Mouse (Mus musculus) liver, embryonic 12.5 days (tissue): ENCODE results near the gene Ptprt. TPM values are rescaled to one million over a fixed set of nuclear protein-coding genes. Genes with fewer than 3 reads are reported as not detected.
A peak's percentile ranks its signal among the peaks of the same experiment; 100 is the strongest.

ENCODE experiments used
- ATAC-seq: fragments of 200-750 bp; cut with Nextera tagmentation; 2 replicates; pipeline ENCODE4 v1.8.0; 2017; ENCODE audit warnings: moderate number of reproducible peaks, mild to moderate bottlenecking, moderate library complexity
- H3K27ac ChIP-seq: fragments of 300-500 bp; sonication (generic); 2 replicates; pipeline ENCODE4 v1.5.1; 2016; ENCODE audit warnings: mild to moderate bottlenecking
- H3K27me3 ChIP-seq: fragments of 300-500 bp; sonication (generic); replicated peaks from 2 replicates; pipeline ENCODE4 v1.6.1; 2016; ENCODE audit warnings: mild to moderate bottlenecking, moderate library complexity
- H3K36me3 ChIP-seq: fragments of 300-500 bp; sonication (generic); 2 replicates; pipeline ENCODE4 v1.6.1; 2016; ENCODE audit warnings: mild to moderate bottlenecking, moderate library complexity
- H3K4me1 ChIP-seq: fragments of 300-500 bp; sonication (generic); 2 replicates; pipeline ENCODE4 v1.6.1; 2016
- H3K4me2 ChIP-seq: fragments of 300-500 bp; sonication (generic); 2 replicates; pipeline ENCODE4 v1.6.1; 2016; ENCODE audit warnings: mild to moderate bottlenecking, moderate library complexity
- H3K4me3 ChIP-seq: fragments of 300-500 bp; sonication (generic); 2 replicates; pipeline ENCODE4 v1.5.1; 2016; ENCODE audit warnings: mild to moderate bottlenecking, moderate library complexity
- H3K9ac ChIP-seq: fragments of 300-500 bp; sonication (generic); 2 replicates; pipeline ENCODE4 v1.6.1; 2016; ENCODE audit warnings: mild to moderate bottlenecking, moderate library complexity
- H3K9me3 ChIP-seq: fragments of 300-500 bp; sonication (generic); replicated peaks from 2 replicates; pipeline ENCODE4 v1.6.1; 2016; ENCODE audit warnings: mild to moderate bottlenecking, moderate library complexity
- WGBS: fragments of 180-500 bp; shearing (Covaris S2); methylation state at CpG from one replicate; pipeline ENCODE4 v1.1.7; 2016; ENCODE audit not compliant: insufficient replicate concordance; 5-methylcytosine and 5-hydroxymethylcytosine counted together
- polyA plus RNA-seq: library from polyadenylated mRNA; unstranded; fragments of >200 nt; fragmentation: Nextera tagmentation; extraction: Ambion mirVana; gene quantifications from 2 replicates; pipeline ENCODE4 v1.2.1, GENCODE M21; 2016

Gene Ptprt
- polyA plus RNA-seq, 1 experiment from 2014 or later: 0.02 TPM

DNA sequence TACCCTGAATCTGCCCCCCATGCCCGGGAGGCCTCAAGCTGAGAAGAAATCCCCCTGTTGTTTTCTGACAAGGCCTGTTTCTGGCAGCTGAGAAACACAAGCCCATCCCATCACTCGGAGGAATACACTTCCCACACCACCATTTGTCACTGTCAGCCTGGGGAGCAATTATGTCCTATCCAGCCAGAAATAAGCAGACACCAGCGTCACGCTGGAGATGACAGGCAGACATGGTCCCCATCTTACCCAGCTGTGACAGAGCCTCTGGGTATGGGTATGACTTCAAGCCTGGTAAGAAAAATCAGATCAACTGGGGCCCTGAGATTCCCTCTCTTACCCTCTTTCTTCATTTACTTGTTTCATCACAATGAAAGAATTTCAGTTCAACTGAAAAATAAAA lies 625.3 kb downstream of the Ptprt start:
- no peaks in the 10 kb centered on the region for H3K4me1 ChIP-seq
- no peak overlapping the region for H3K4me2 ChIP-seq
- WGBS: 52% methylated on average over 4 of the region's 4 CpGs
- ATAC-seq: no peak
- no peak overlapping the region for H3K9ac ChIP-seq
- no peaks in the 10 kb centered on the region for H3K27me3 ChIP-seq
- H3K27ac ChIP-seq: no peak overlapping the region
- H3K36me3 ChIP-seq: no peaks in the 10 kb centered on the region
- H3K4me3 ChIP-seq: no peak overlapping the region
- no peaks in the 10 kb centered on the region for H3K9me3 ChIP-seq

- Histone ChIP-seq H3K27me3 (no peaks in the 10 kb centered on the region), H3K4me1 (no peaks in the 10 kb centered on the region), H3K4me2 (no peak overlapping the region), H3K9me3 (no peaks in the 10 kb centered on the region), H3K36me3 (no peaks in the 10 kb centered on the region), H3K4me3 (no peak overlapping the region), H3K27ac (no peak overlapping the region), H3K9ac (no peak overlapping the region)
- 59% methylated on average over 4 of the region's 4 CpGs for WGBS
- no peak for ATAC-seq
Observed at GRCm38 (mm10) chr2:162031636-162032035, 629.3 kb downstream of the Ptprt start.

GRCm38 (mm10) chr2:162001016-162001415 lies 659.9 kb downstream of the Ptprt start:
- Histone ChIP-seq H3K4me2 (no peak overlapping the region), H3K27me3 (no peaks in the 10 kb centered on the region), H3K4me3 (no peak overlapping the region), H3K9me3 (0 out of 2 replicates have a peak, but pooled peaks cover 4% of the 10 kb centered on the region), H3K4me1 (no peaks in the 10 kb centered on the region), H3K9ac (no peak overlapping the region), H3K36me3 (no peaks in the 10 kb centered on the region), H3K27ac (no peak overlapping the region)
- no peak for ATAC-seq
- WGBS: 52% methylated on average over 7 of the region's 7 CpGs

DNA sequence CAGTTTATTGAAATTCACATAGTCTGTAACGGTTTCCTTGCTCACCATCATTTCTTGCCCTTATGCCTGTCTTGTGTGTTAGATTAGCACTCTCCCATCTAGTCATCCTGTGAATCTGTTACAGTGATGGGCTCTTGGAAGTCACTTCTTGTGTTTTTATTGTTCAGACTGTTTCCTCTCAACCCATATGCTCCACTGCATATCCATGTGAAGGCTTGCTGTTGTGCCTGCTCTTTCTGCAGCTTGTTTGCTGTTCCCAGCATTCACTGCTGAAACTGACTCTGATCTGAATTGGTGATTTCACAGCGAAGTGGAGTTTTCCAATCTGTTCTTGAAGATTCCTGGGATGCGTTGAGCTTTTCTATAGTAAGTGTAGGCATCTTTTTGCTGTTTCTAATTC lies 678.6 kb downstream of the Ptprt start:
- ATAC-seq: no peak
- Histone ChIP-seq H3K9me3 (no peaks in the 10 kb centered on the region), H3K27me3 (no peaks in the 10 kb centered on the region), H3K4me2 (no peak overlapping the region), H3K27ac (no peak overlapping the region), H3K4me1 (no peaks in the 10 kb centered on the region), H3K4me3 (no peak overlapping the region), H3K9ac (no peak overlapping the region), H3K36me3 (no peaks in the 10 kb centered on the region)
- 67% methylated on average over 3 of the region's 3 CpGs for WGBS

GRCm38 (mm10) chr2:161961179-161962163 lies 699.5 kb downstream of the Ptprt start:
- Histone ChIP-seq H3K4me1 (no peaks in the 10 kb centered on the region), H3K9me3 (no peaks in the 10 kb centered on the region), H3K27ac (no peak overlapping the region), H3K27me3 (no peaks in the 10 kb centered on the region), H3K4me3 (no peak overlapping the region), H3K4me2 (no peak overlapping the region), H3K36me3 (no peaks in the 10 kb centered on the region), H3K9ac (no peak overlapping the region)
- ATAC-seq: no peak
- 67% methylated on average over 7 of the region's 7 CpGs for WGBS

- no peaks in the 10 kb centered on the region for H3K27me3 ChIP-seq
- 81% methylated on average over 6 of the region's 6 CpGs for WGBS
- ATAC-seq: no peak
- H3K4me2 ChIP-seq: no peak overlapping the region
- H3K27ac ChIP-seq: no peak overlapping the region
- H3K4me1 ChIP-seq: no peaks in the 10 kb centered on the region
- peaks cover 10% of the 10 kb centered on the region; the same call in 1 of the 2 replicates for H3K9me3 ChIP-seq
- no peak overlapping the region for H3K4me3 ChIP-seq
- no peak overlapping the region for H3K9ac ChIP-seq
- no peaks in the 10 kb centered on the region for H3K36me3 ChIP-seq
Observed at GRCm38 (mm10) chr2:161945424-161945823, 715.5 kb downstream of the Ptprt start.

GRCm38 (mm10) chr2:161944689-161945088 lies 716.3 kb downstream of the Ptprt start:
- 52% methylated on average over 4 of the region's 4 CpGs for WGBS
- Histone ChIP-seq H3K4me2 (no peak overlapping the region), H3K27me3 (no peaks in the 10 kb centered on the region), H3K27ac (no peak overlapping the region), H3K9me3 (peaks cover 10% of the 10 kb centered on the region; the same call in 1 of the 2 replicates), H3K4me3 (no peak overlapping the region), H3K4me1 (no peaks in the 10 kb centered on the region), H3K9ac (no peak overlapping the region), H3K36me3 (no peaks in the 10 kb centered on the region)
- ATAC-seq: peak; percentile 58; the same call in 1 of the 2 replicates

DNA sequence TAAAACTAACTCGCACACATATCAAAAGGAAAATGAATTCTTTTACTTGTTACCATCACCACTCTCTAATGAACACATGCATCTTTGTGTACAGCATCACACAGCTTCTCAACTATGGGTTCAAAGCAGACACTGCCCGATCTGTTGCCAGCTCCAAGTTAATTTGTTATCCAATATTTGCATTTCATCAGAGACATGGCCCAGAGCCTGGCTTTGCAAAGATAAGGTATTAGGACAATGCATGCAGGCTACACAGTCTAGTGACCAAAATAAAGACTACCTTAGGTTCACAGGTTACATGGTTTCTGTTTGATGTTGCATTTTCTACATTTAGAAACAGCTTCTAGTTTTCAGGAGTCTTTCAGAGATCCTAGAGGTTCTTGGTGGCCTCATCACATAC lies 719.0 kb downstream of the Ptprt start:
- 57% methylated on average over 2 of the region's 2 CpGs for WGBS
- Histone ChIP-seq H3K27ac (no peak overlapping the region), H3K36me3 (no peaks in the 10 kb centered on the region), H3K4me1 (no peaks in the 10 kb centered on the region), H3K27me3 (no peaks in the 10 kb centered on the region), H3K9me3 (peaks cover 10% of the 10 kb centered on the region; the same call in 1 of the 2 replicates), H3K4me3 (no peak overlapping the region), H3K4me2 (no peak overlapping the region), H3K9ac (no peak overlapping the region)
- peak; percentile 49 for ATAC-seq

GRCm38 (mm10) chr2:161907214-161907613 lies 753.7 kb downstream of the Ptprt start:
- no peaks in the 10 kb centered on the region for H3K27me3 ChIP-seq
- H3K36me3 ChIP-seq: no peaks in the 10 kb centered on the region
- no peak overlapping the region for H3K27ac ChIP-seq
- no peak overlapping the region for H3K4me3 ChIP-seq
- 77% methylated on average over 7 of the region's 7 CpGs for WGBS
- no peak overlapping the region for H3K9ac ChIP-seq
- H3K9me3 ChIP-seq: no peaks in the 10 kb centered on the region
- no peak overlapping the region for H3K4me2 ChIP-seq
- ATAC-seq: no peak
- H3K4me1 ChIP-seq: no peaks in the 10 kb centered on the region

- H3K4me3 ChIP-seq: no peak overlapping the region
- H3K36me3 ChIP-seq: no peaks in the 10 kb centered on the region
- ATAC-seq: no peak
- H3K4me2 ChIP-seq: no peak overlapping the region
- no peaks in the 10 kb centered on the region for H3K4me1 ChIP-seq
- no peak overlapping the region for H3K27ac ChIP-seq
- no peaks in the 10 kb centered on the region for H3K9me3 ChIP-seq
- H3K27me3 ChIP-seq: no peaks in the 10 kb centered on the region
- WGBS: 67% methylated on average over 3 of the region's 3 CpGs
- no peak overlapping the region for H3K9ac ChIP-seq
Observed at GRCm38 (mm10) chr2:161902196-161902595, 758.8 kb downstream of the Ptprt start.

GRCm38 (mm10) chr2:161884446-161884845 lies 776.5 kb downstream of the Ptprt start:
- Histone ChIP-seq H3K9me3 (no peaks in the 10 kb centered on the region), H3K27me3 (no peaks in the 10 kb centered on the region), H3K27ac (no peak overlapping the region), H3K4me1 (no peaks in the 10 kb centered on the region), H3K4me3 (no peak overlapping the region), H3K9ac (no peak overlapping the region), H3K4me2 (no peak overlapping the region), H3K36me3 (no peaks in the 10 kb centered on the region)
- no peak for ATAC-seq
- 78% methylated on average over 4 of the region's 4 CpGs for WGBS

DNA sequence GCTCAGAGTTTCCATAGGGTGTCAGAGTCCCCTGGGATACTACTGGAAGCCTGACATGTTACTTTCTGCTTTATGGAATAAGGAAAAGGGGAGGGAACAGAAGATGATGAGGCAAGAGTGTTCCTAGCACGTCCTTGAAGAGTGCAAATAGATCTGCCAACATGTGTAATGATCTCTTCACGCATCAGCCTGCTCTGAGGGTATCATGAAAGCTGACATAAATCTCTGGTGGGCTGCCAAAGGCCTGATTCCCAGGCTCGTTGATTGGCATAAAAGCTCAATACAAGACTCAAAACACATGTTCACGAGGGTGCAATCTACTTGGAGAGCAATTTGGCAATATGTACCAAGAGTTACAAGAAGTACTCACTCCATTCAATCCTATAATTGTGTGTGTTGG lies 778.4 kb downstream of the Ptprt start:
- Histone ChIP-seq H3K4me2 (no peak overlapping the region), H3K36me3 (no peaks in the 10 kb centered on the region), H3K27me3 (no peaks in the 10 kb centered on the region), H3K27ac (no peak overlapping the region), H3K9me3 (no peaks in the 10 kb centered on the region), H3K4me1 (no peaks in the 10 kb centered on the region), H3K9ac (no peak overlapping the region), H3K4me3 (no peak overlapping the region)
- WGBS: 46% methylated on average over 4 of the region's 4 CpGs
- no peak for ATAC-seq
